ENCODE assay signal across 8 mouse cellular contexts in genomic region chr11:67515020-67515911, GRCm38 (mm10).
A peak's percentile ranks its signal among the peaks of the same experiment; 100 is the strongest.
DNase-seq lines count a peak whose midpoint lies in the region; ATAC-seq lines count a peak whose summit lies in the region.

No protein-coding gene starts in this region.

- H3K9me3 ChIP-seq in forebrain, embryonic 10.5 days = peaks cover 4% of the 10 kb centered on the region; the same call in 1 of the 2 replicates
- H3K9me3 ChIP-seq in forebrain, embryonic 11.5 days (ENCODE audit: control insufficient read depth, low read length) = no peaks in the 10 kb centered on the region; the same call in 1 of the 2 replicates
- no peaks in the 10 kb centered on the region for H3K9me3 ChIP-seq in intestine, embryonic 16.5 days (ENCODE audit: control insufficient read depth, low read length)
- no peaks in the 10 kb centered on the region for H3K9me3 ChIP-seq in forebrain, embryonic 13.5 days (replicated peaks)

- no peak overlapping the region for H3K9ac ChIP-seq in forebrain, embryonic 11.5 days (ENCODE audit: low read length)
- H3K9ac ChIP-seq in intestine, embryonic 16.5 days (ENCODE audit: low read depth, low read length) = no peak overlapping the region
- no peak overlapping the region for H3K9ac ChIP-seq in forebrain, embryonic 13.5 days

- H3K36me3 ChIP-seq in forebrain, embryonic 10.5 days (replicated peaks) = no peaks in the 10 kb centered on the region
- H3K36me3 ChIP-seq in forebrain, embryonic 11.5 days (ENCODE audit: control insufficient read depth, insufficient read depth, low read length) = no peaks in the 10 kb centered on the region
- H3K36me3 ChIP-seq in intestine, embryonic 16.5 days (ENCODE audit: control insufficient read depth, insufficient read depth, low read length) = no peaks in the 10 kb centered on the region
- H3K36me3 ChIP-seq in forebrain, embryonic 13.5 days (ENCODE audit: poor library complexity, severe bottlenecking) = no peaks in the 10 kb centered on the region

- peaks cover 7% of the 10 kb centered on the region for H3K4me1 ChIP-seq in forebrain, embryonic 10.5 days
- H3K4me1 ChIP-seq in forebrain, embryonic 11.5 days (replicated peaks; ENCODE audit: control insufficient read depth, insufficient read depth, low read length) = no peaks in the 10 kb centered on the region
- H3K4me1 ChIP-seq in intestine, embryonic 16.5 days (ENCODE audit: control insufficient read depth, insufficient read depth, low read length) = peaks cover 7% of the 10 kb centered on the region; the same call in 1 of the 2 replicates
- H3K4me1 ChIP-seq in forebrain, embryonic 13.5 days = no peaks in the 10 kb centered on the region

- WGBS in forebrain, embryonic 10.5 days = 58% methylated on average over 5 of the region's 5 CpGs
- WGBS in forebrain, embryonic 11.5 days = 59% methylated on average over 5 of the region's 5 CpGs
- 21% methylated on average over 5 of the region's 5 CpGs for WGBS in intestine, embryonic 16.5 days
- 52% methylated on average over 5 of the region's 5 CpGs for WGBS in forebrain, embryonic 13.5 days

- H3K27ac ChIP-seq in forebrain, embryonic 10.5 days = 0 out of 2 replicates have a peak overlapping the region, but pooled peaks have one; percentile 30
- H3K27ac ChIP-seq in forebrain, embryonic 11.5 days (ENCODE audit: low read depth, low read length) = no peak overlapping the region
- peak overlapping the region; percentile 20 for H3K27ac ChIP-seq in intestine, embryonic 16.5 days (ENCODE audit: low read length)
- no peak overlapping the region for H3K27ac ChIP-seq in forebrain, embryonic 13.5 days

- intact Hi-C loops in left cerebral cortex, postnatal 36 days (cut with DNase I) = loop anchor here (5.0 kb wide), 1 partner anchor 132 kb away; no protein-coding TSS in a partner anchor

- no peak for ATAC-seq in forebrain, embryonic 11.5 days (replicated peaks; ENCODE audit: low FRiP score)
- ATAC-seq in intestine, embryonic 16.5 days = peak; percentile 51
- ATAC-seq in megakaryocyte-erythroid progenitor cell, adult 5-6 weeks (replicated peaks; ENCODE audit: low FRiP score, low TSS enrichment, poor library complexity, severe bottlenecking) = no peak
- no peak for ATAC-seq in forebrain, embryonic 13.5 days

- no peak overlapping the region for H3K4me2 ChIP-seq in forebrain, embryonic 11.5 days (ENCODE audit: low read depth, low read length, severe bottlenecking)
- H3K4me2 ChIP-seq in intestine, embryonic 16.5 days (ENCODE audit: low read depth, low read length) = no peak overlapping the region
- no peak overlapping the region for H3K4me2 ChIP-seq in forebrain, embryonic 13.5 days

- no peak overlapping the region for H3K4me3 ChIP-seq in forebrain, embryonic 10.5 days
- H3K4me3 ChIP-seq in forebrain, embryonic 11.5 days (ENCODE audit: low read depth, low read length) = no peak overlapping the region
- no peak overlapping the region for H3K4me3 ChIP-seq in intestine, embryonic 16.5 days (ENCODE audit: low read length)
- H3K4me3 ChIP-seq in forebrain, embryonic 13.5 days = no peak overlapping the region

- DNase-seq in forebrain, embryonic 10.5 days (ENCODE audit: extremely low spot score, low spot score) = no peak
- DNase-seq in forebrain, embryonic 11.5 days (ENCODE audit: low spot score) = no peak
- peak; percentile 65 for DNase-seq in adipocyte (ENCODE audit: low spot score)
- DNase-seq in lung, postnatal 10 days = peak; percentile 64
- no peak for DNase-seq in left cerebral cortex, postnatal 36 days (ENCODE audit: low spot score in 2 of 2)

- no peaks in the 10 kb centered on the region for H3K27me3 ChIP-seq in forebrain, embryonic 10.5 days (ENCODE audit: poor library complexity, severe bottlenecking)
- H3K27me3 ChIP-seq in forebrain, embryonic 11.5 days (ENCODE audit: control insufficient read depth, insufficient read depth, low read length) = no peaks in the 10 kb centered on the region
- no peaks in the 10 kb centered on the region for H3K27me3 ChIP-seq in intestine, embryonic 16.5 days (replicated peaks; ENCODE audit: control insufficient read depth, insufficient read depth, low read length)
- no peaks in the 10 kb centered on the region for H3K27me3 ChIP-seq in forebrain, embryonic 13.5 days

Comparison
In these comparisons a context has a peak if more than half of its experiments do, and no peak if none do; other contexts are left out.
1. H3K27ac ChIP-seq: peak in forebrain, embryonic 10.5 days (single experiment) and intestine, embryonic 16.5 days (single experiment); none in forebrain, embryonic 11.5 days (single experiment) and forebrain, embryonic 13.5 days (single experiment).
2. DNase-seq: peak in adipocyte (single experiment) and lung, postnatal 10 days (single experiment); none in forebrain, embryonic 10.5 days (single experiment), forebrain, embryonic 11.5 days (single experiment) and left cerebral cortex, postnatal 36 days (0 of 2).